Mouse (Mus musculus): ENCODE measurements at regions not wholly inside any gene's neighbourhood (a gene's known extent, or its start where the extent isn't known, plus 50 kb on each side); places are given as distances from the start of the nearest gene placed in this dataset.

GRCm38 (mm10) chr4:82161818-82162217 is 543.7 kb downstream of the Nfib start:
- DNase-seq (ENCODE audit: low spot score in 2 of 2): no peak

- DNase-seq (ENCODE audit: low spot score in 2 of 2): no peak
Observed at GRCm38 (mm10) chr4:82161232-82161631, 544.3 kb downstream of the Nfib start.

GRCm38 (mm10) chr4:82160233-82160632 is 545.3 kb downstream of the Nfib start:
- no peak for DNase-seq (ENCODE audit: low spot score in 2 of 2)

GRCm38 (mm10) chr4:82155642-82156320 is 549.8 kb downstream of the Nfib start:
- DNase-seq (ENCODE audit: low spot score in 2 of 2): no peak

GRCm38 (mm10) chr4:82154021-82154555 is 551.5 kb downstream of the Nfib start:
- no peak for DNase-seq (ENCODE audit: low spot score in 2 of 2)

- DNase-seq (ENCODE audit: low spot score in 2 of 2): no peak
Observed at GRCm38 (mm10) chr4:82153604-82154003, 551.9 kb downstream of the Nfib start.

GRCm38 (mm10) chr4:82149957-82150356 is 555.6 kb downstream of the Nfib start:
- DNase-seq (ENCODE audit: low spot score in 2 of 2): no peak

GRCm38 (mm10) chr4:82148129-82149064 is 557.2 kb downstream of the Nfib start:
- DNase-seq (ENCODE audit: low spot score in 2 of 2): no peak

- DNase-seq (ENCODE audit: low spot score in 2 of 2): no peak
Observed at GRCm38 (mm10) chr4:82142391-82142790, 563.2 kb downstream of the Nfib start.

GRCm38 (mm10) chr4:82139806-82140205 is 565.7 kb downstream of the Nfib start:
- DNase-seq (ENCODE audit: low spot score in 2 of 2): no peak

- DNase-seq (ENCODE audit: low spot score in 2 of 2): no peak
Observed at GRCm38 (mm10) chr4:82139016-82139415, 566.5 kb downstream of the Nfib start.

GRCm38 (mm10) chr4:82132851-82133250 is 572.7 kb downstream of the Nfib start:
- DNase-seq (ENCODE audit: low spot score in 2 of 2): peak in 1 of 2 experiments; percentile 11

- DNase-seq (ENCODE audit: low spot score in 2 of 2): no peak
Observed at GRCm38 (mm10) chr4:82132326-82132725, 573.2 kb downstream of the Nfib start.

- no peak for DNase-seq (ENCODE audit: low spot score in 2 of 2)
Observed at GRCm38 (mm10) chr4:82129471-82129870, 576.1 kb downstream of the Nfib start.

- no peak for DNase-seq (ENCODE audit: low spot score in 2 of 2)
Observed at GRCm38 (mm10) chr4:82123733-82124132, 581.8 kb downstream of the Nfib start.

GRCm38 (mm10) chr4:82123101-82123500 is 582.4 kb downstream of the Nfib start:
- DNase-seq (ENCODE audit: low spot score in 2 of 2): no peak

- no peak for DNase-seq (ENCODE audit: low spot score in 2 of 2)
Observed at GRCm38 (mm10) chr4:82120796-82121195, 584.8 kb downstream of the Nfib start.

- DNase-seq (ENCODE audit: low spot score in 2 of 2): no peak
Observed at GRCm38 (mm10) chr4:82120326-82120725, 585.2 kb downstream of the Nfib start.

GRCm38 (mm10) chr4:82101837-82102236 is 603.7 kb downstream of the Nfib start:
- DNase-seq (ENCODE audit: low spot score in 2 of 2): no peak

- no peak for DNase-seq (ENCODE audit: low spot score in 2 of 2)
Observed at GRCm38 (mm10) chr4:82099970-82100368, 605.6 kb downstream of the Nfib start.

- DNase-seq (ENCODE audit: low spot score in 2 of 2): no peak
Observed at GRCm38 (mm10) chr4:82098986-82099969, 606.3 kb downstream of the Nfib start.

Measured in frontal cortex, postnatal 14 days (tissue).